Mouse (Mus musculus) C2C12 (cell line): ENCODE data around the gene Mphosph9.

Experiments
- CEBPB ChIP-seq: IDR thresholded peaks from one replicate; pipeline ENCODE4 v1.6.1; 2011; ENCODE audit warnings: low read depth, mild to moderate bottlenecking, control low read depth, moderate library complexity
- CTCF ChIP-seq: IDR thresholded peaks from one replicate; pipeline ENCODE4 v1.5.1; 2011; ENCODE audit not compliant: control insufficient read depth, insufficient read depth, insufficient read length
- FOSL1 ChIP-seq: IDR thresholded peaks from one replicate; pipeline ENCODE4 v1.8.0; 2011; ENCODE audit warnings: mild to moderate bottlenecking, low read length; ENCODE audit not compliant: poor library complexity, insufficient read depth, severe bottlenecking
- MAX ChIP-seq: IDR thresholded peaks from one replicate; pipeline ENCODE4 v1.6.1; 2011; ENCODE audit warnings: mild to moderate bottlenecking, control low read depth
- MYOD1 ChIP-seq: IDR thresholded peaks from one replicate; pipeline ENCODE4 v1.6.1; 2011; ENCODE audit warnings: low read depth; ENCODE audit not compliant: control insufficient read depth, insufficient read length
- MYOG ChIP-seq: IDR thresholded peaks from one replicate; pipeline ENCODE4 v1.6.1; 2011; ENCODE audit not compliant: control insufficient read depth, insufficient read length; ENCODE audit errors: extremely low read depth
- USF1 ChIP-seq: IDR thresholded peaks from one replicate; pipeline ENCODE4 v1.6.1; 2011; ENCODE audit warnings: low read depth, mild to moderate bottlenecking, control low read depth, moderate library complexity

DNA sequence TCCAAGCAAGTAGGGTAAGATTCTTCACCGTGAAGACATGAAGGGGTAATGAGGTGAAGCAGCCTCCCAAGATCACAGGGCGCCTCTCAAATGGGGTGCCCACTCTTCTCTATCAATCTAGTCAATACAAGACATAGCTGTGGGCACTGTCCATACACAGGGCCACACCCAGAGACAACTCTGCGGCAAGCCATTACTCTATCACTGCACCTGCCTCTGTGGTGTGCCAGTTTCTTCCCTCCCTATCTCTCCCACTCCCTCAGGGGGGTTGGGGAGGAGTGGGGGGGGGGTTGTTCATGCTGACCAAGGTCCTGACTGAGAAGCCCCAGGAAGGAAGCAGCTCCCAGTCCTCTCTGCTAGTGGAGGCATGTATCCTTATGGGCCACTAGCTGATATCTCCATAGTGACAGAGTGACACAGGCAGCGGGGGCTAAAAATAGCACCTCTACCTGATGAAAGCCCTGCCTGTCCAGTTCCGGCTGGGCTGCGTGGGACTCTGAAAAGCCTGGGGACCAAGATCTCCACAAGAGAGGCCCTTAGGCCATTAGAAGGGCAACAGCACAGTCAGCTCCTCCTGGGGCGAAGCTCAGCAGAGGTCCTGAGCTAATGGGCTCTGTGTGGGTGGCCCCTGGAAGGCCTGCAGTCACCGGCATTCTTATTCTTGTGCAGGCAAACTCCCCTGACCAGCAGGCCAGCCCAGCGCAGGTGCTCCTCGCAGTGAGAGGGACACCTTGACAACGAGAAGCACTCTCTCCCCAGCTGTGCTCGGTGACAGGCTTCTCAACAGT is 93.7 kb downstream of the Mphosph9 start:
- TF ChIP-seq CTCF (no peak), MAX (no peak), MYOG (no peak), USF1 (no peak), MYOD1 (no peak), FOSL1 (no peak), CEBPB (no peak)
